ENCODE assay signal across 23 mouse cellular contexts in genomic region chr4:139825326-139826112, GRCm38 (mm10). TPM values are rescaled to one million over a fixed set of nuclear protein-coding genes. Genes with fewer than 3 reads are reported as not detected.
A peak's percentile ranks its signal among the peaks of the same experiment; 100 is the strongest.
DNase-seq lines count a peak whose midpoint lies in the region; ATAC-seq and TF ChIP-seq lines count a peak whose summit lies in the region.
"Had no signal": no experiment of that assay in that cellular context is flagged by ENCODE, and none has a peak within 500 bp of the region (broad histone marks: within the 10 kb centered on the region; RNA-seq: fewer than 3 reads in every experiment).

No protein-coding gene starts in this region.

- WGBS in hindbrain, embryonic 10.5 days, result 2% methylated on average over 14 of the region's 14 CpGs
- 15% methylated on average over 14 of the region's 14 CpGs for WGBS in hindbrain, postnatal 0 days
- WGBS in embryonic facial prominence, embryonic 10.5 days, result 3% methylated on average over 14 of the region's 14 CpGs
- WGBS in midbrain, embryonic 11.5 days, result 2% methylated on average over 14 of the region's 14 CpGs
- 8% methylated on average over 14 of the region's 14 CpGs for WGBS in neural tube, embryonic 12.5 days
- 6% methylated on average over 14 of the region's 14 CpGs for WGBS in kidney, adult 2 months

- H3K4me2 ChIP-seq in hindbrain, postnatal 0 days (ENCODE audit: low read depth, low read length), result no peak overlapping the region
- peak overlapping the region; percentile 51 for H3K4me2 ChIP-seq in midbrain, embryonic 11.5 days
- H3K4me2 ChIP-seq in neural tube, embryonic 12.5 days (replicated peaks), result peak overlapping the region; percentile 67
- H3K4me2 ChIP-seq: liver, embryonic 11.5 days had no signal

- peak overlapping the region; percentile 35; the same call in 1 of the 2 replicates for H3K27ac ChIP-seq in hindbrain, embryonic 10.5 days
- H3K27ac ChIP-seq in hindbrain, postnatal 0 days, result no peak overlapping the region
- H3K27ac ChIP-seq in embryonic facial prominence, embryonic 10.5 days (replicated peaks), result no peak overlapping the region; the same call in 1 of the 2 replicates
- H3K27ac ChIP-seq in midbrain, embryonic 11.5 days (ENCODE audit: low read depth, low read length), result no peak overlapping the region
- no peak overlapping the region for H3K27ac ChIP-seq in neural tube, embryonic 12.5 days
- H3K27ac ChIP-seq in kidney, adult 2 months (ENCODE audit: insufficient read depth, low read depth, low read length), result no peak overlapping the region
- H3K27ac ChIP-seq: heart, adult 2 months had no signal

- H3K9ac ChIP-seq in hindbrain, postnatal 0 days (replicated peaks; ENCODE audit: low read length), result no peak overlapping the region
- peak overlapping the region; percentile 40 for H3K9ac ChIP-seq in midbrain, embryonic 11.5 days (ENCODE audit: low read length)
- 0 out of 2 replicates have a peak overlapping the region, but pooled peaks have one; percentile 6 for H3K9ac ChIP-seq in neural tube, embryonic 12.5 days

- peaks cover 18% of the 10 kb centered on the region for H3K36me3 ChIP-seq in hindbrain, embryonic 10.5 days
- no peaks in the 10 kb centered on the region for H3K36me3 ChIP-seq in hindbrain, postnatal 0 days (ENCODE audit: insufficient read depth, low read length)
- no peaks in the 10 kb centered on the region for H3K36me3 ChIP-seq in embryonic facial prominence, embryonic 10.5 days (replicated peaks)
- H3K36me3 ChIP-seq in midbrain, embryonic 11.5 days (ENCODE audit: control insufficient read depth, insufficient read depth, low read length), result no peaks in the 10 kb centered on the region
- H3K36me3 ChIP-seq in neural tube, embryonic 12.5 days, result no peaks in the 10 kb centered on the region; the same call in 1 of the 2 replicates
- H3K36me3 ChIP-seq in kidney, adult 2 months (ENCODE audit: control insufficient read depth, insufficient read depth, low read length), result no peaks in the 10 kb centered on the region

- TF ChIP-seq CTCF in hindbrain, postnatal 0 days (IDR thresholded peaks at IDR 0.05; ENCODE audit: low read depth), result no peak
- TF ChIP-seq CTCF in kidney, adult 2 months (conservative IDR thresholded peaks at IDR 0.05; ENCODE audit: insufficient read depth, insufficient read length, low read depth, low read length), result no peak

- peak overlapping the region; percentile 52; the same call in 1 of the 2 replicates for H3K4me3 ChIP-seq in hindbrain, embryonic 10.5 days
- H3K4me3 ChIP-seq in hindbrain, postnatal 0 days (ENCODE audit: low read length), result no peak overlapping the region
- peak overlapping the region; percentile 44; the same call in 1 of the 2 replicates for H3K4me3 ChIP-seq in embryonic facial prominence, embryonic 10.5 days
- H3K4me3 ChIP-seq in midbrain, embryonic 11.5 days (ENCODE audit: low read depth, low read length), result no peak overlapping the region
- H3K4me3 ChIP-seq in neural tube, embryonic 12.5 days, result no peak overlapping the region
- no peak overlapping the region for H3K4me3 ChIP-seq in kidney, adult 2 months (ENCODE audit: insufficient read depth, low read depth, low read length)
- H3K4me3 ChIP-seq: heart, adult 2 months had no signal

- DNase-seq in hindbrain, embryonic 10.5 days (ENCODE audit: low spot score), result no peak
- no peak for DNase-seq in hindbrain, postnatal 0 days (ENCODE audit: low spot score)
- peak; percentile 40 for DNase-seq in embryonic facial prominence, embryonic 10.5 days (ENCODE audit: low spot score)
- DNase-seq in midbrain, embryonic 11.5 days (ENCODE audit: low spot score, missing footprints), result peak; percentile 95
- no peak for DNase-seq in kidney, adult 2 months
- no peak for DNase-seq in cerebellum, postnatal 36 days
- DNase-seq: adrenal gland, postnatal 25 days; B cell, adult 2 months; cerebellum, adult 8-10 months; gastrocnemius, postnatal 10 days; heart, adult 2 months; kidney, postnatal 4 days; layer of hippocampus, postnatal 36 days; lung, adult 2 months; lung, postnatal 36 days; thymus, postnatal 36 days had no signal

- no peak for ATAC-seq in hindbrain, postnatal 0 days
- no peak for ATAC-seq in midbrain, embryonic 11.5 days (ENCODE audit: low FRiP score)
- no peak for ATAC-seq in neural tube, embryonic 12.5 days (ENCODE audit: low FRiP score, low read depth)
- ATAC-seq: activated CD4-positive, CD25-positive, alpha-beta regulatory T cell, adult 4 months had no signal

- peaks cover 100% of the 10 kb centered on the region for H3K4me1 ChIP-seq in hindbrain, embryonic 10.5 days (replicated peaks)
- H3K4me1 ChIP-seq in hindbrain, postnatal 0 days (ENCODE audit: insufficient read depth, low read length), result peaks cover 7% of the 10 kb centered on the region; the same call in 1 of the 2 replicates
- peaks cover 70% of the 10 kb centered on the region for H3K4me1 ChIP-seq in embryonic facial prominence, embryonic 10.5 days
- peaks cover 81% of the 10 kb centered on the region for H3K4me1 ChIP-seq in midbrain, embryonic 11.5 days (ENCODE audit: control insufficient read depth, insufficient read depth, low read length)
- peaks cover 88% of the 10 kb centered on the region for H3K4me1 ChIP-seq in neural tube, embryonic 12.5 days
- H3K4me1 ChIP-seq in kidney, adult 2 months (ENCODE audit: control insufficient read depth, insufficient read depth, low read length), result peaks cover 2% of the 10 kb centered on the region; the same call in 1 of the 2 replicates

- no peak for TF ChIP-seq POLR2A in kidney, adult 2 months (IDR thresholded peaks at IDR 0.05; ENCODE audit: low read depth, low read length)

- no peaks in the 10 kb centered on the region for H3K9me3 ChIP-seq in hindbrain, embryonic 10.5 days
- H3K9me3 ChIP-seq in hindbrain, postnatal 0 days (ENCODE audit: low read length), result no peaks in the 10 kb centered on the region
- H3K9me3 ChIP-seq in embryonic facial prominence, embryonic 10.5 days, result no peaks in the 10 kb centered on the region
- H3K9me3 ChIP-seq in midbrain, embryonic 11.5 days (ENCODE audit: control insufficient read depth, low read length), result no peaks in the 10 kb centered on the region
- H3K9me3 ChIP-seq in neural tube, embryonic 12.5 days, result no peaks in the 10 kb centered on the region

- H3K27me3 ChIP-seq in hindbrain, embryonic 10.5 days (ENCODE audit: insufficient read depth, poor library complexity, severe bottlenecking), result peaks cover 100% of the 10 kb centered on the region
- H3K27me3 ChIP-seq in hindbrain, postnatal 0 days (ENCODE audit: insufficient read depth, low read length), result peaks cover 74% of the 10 kb centered on the region
- peaks cover 100% of the 10 kb centered on the region for H3K27me3 ChIP-seq in embryonic facial prominence, embryonic 10.5 days (replicated peaks; ENCODE audit: low read depth, poor library complexity, severe bottlenecking)
- peaks cover 86% of the 10 kb centered on the region for H3K27me3 ChIP-seq in midbrain, embryonic 11.5 days (ENCODE audit: control insufficient read depth, insufficient read depth, low read length)
- peaks cover 91% of the 10 kb centered on the region for H3K27me3 ChIP-seq in neural tube, embryonic 12.5 days (replicated peaks)
- peaks cover 22% of the 10 kb centered on the region for H3K27me3 ChIP-seq in kidney, adult 2 months (replicated peaks; ENCODE audit: control insufficient read depth, insufficient read depth, low read length)

RNA-seq across cellular contexts. Expression of gene Pax7, which starts 7.8 kb away (rescaled TPM):
- 2.3 and 2.6 TPM in 2 replicates for polyA plus RNA-seq in hindbrain, embryonic 10.5 days (2016; fragmentation: Nextera tagmentation; extraction: Ambion mirVana)
- total RNA-seq in hindbrain, postnatal 0 days (2014; rRNA removed), result 2.6 and 3.6 TPM in 2 replicates
- 0.30 and 0.41 TPM in 2 replicates for polyA plus RNA-seq in hindbrain, postnatal 0 days (2015; fragmentation: Nextera tagmentation; extraction: Ambion mirVana)
- 1.5 and 2.6 TPM in 2 replicates for polyA plus RNA-seq in embryonic facial prominence, embryonic 10.5 days (2016; fragmentation: Nextera tagmentation; extraction: Ambion mirVana)
- polyA plus RNA-seq in midbrain, embryonic 11.5 days (2014; fragmentation: Nextera tagmentation; extraction: Ambion mirVana), result 3.1 and 3.4 TPM in 2 replicates
- polyA plus RNA-seq in neural tube, embryonic 12.5 days (2016; fragmentation: Nextera tagmentation; extraction: Ambion mirVana), result 2.3 and 2.7 TPM in 2 replicates
- polyA plus RNA-seq in kidney, adult 2 months (2012; rRNA removed), result 0.06 TPM in 1 of 2 replicates, not detected in the other
- total RNA-seq: adrenal gland, postnatal 25 days; heart, adult 2 months; left cerebral cortex, postnatal 36 days; neutrophil, adult 5-6 weeks had no signal
- polyA plus RNA-seq: activated CD4-positive, CD25-positive, alpha-beta regulatory T cell, adult 4 months; cortical plate, adult 2 months; heart, adult 2 months; heart, embryonic 16.5 days had no signal

Comparison
In these comparisons a context has a peak if more than half of its experiments do, and no peak if none do; other contexts are left out.
1. H3K4me3 ChIP-seq: peak in hindbrain, embryonic 10.5 days (single experiment) and embryonic facial prominence, embryonic 10.5 days (single experiment); none in hindbrain, postnatal 0 days (single experiment), midbrain, embryonic 11.5 days (single experiment), neural tube, embryonic 12.5 days (single experiment) and kidney, adult 2 months (single experiment).
2. DNase-seq: peak in embryonic facial prominence, embryonic 10.5 days (single experiment) and midbrain, embryonic 11.5 days (single experiment); none in hindbrain, embryonic 10.5 days (single experiment), hindbrain, postnatal 0 days (single experiment), kidney, adult 2 months (single experiment) and cerebellum, postnatal 36 days (0 of 2).